Mouse (Mus musculus) kidney, embryonic 15.5 days (tissue): ENCODE measurements at regions not wholly inside any gene's neighbourhood (a gene's known extent, or its start where the extent isn't known, plus 50 kb on each side); places are given as distances from the start of the nearest gene placed in this dataset.

ENCODE experiments used
- ATAC-seq: fragments of 200-750 bp; cut with Nextera tagmentation; replicated peaks from 2 replicates; pipeline ENCODE4 v1.8.0; 2017; ENCODE audit warnings: moderate TSS enrichment; ENCODE audit not compliant: low FRiP score
- H3K27ac ChIP-seq: fragments of 300-500 bp; sonication (generic); 2 replicates; pipeline ENCODE4 v1.5.1; 2015; ENCODE audit warnings: mild to moderate bottlenecking, inconsistent platforms
- H3K27me3 ChIP-seq: fragments of 300-500 bp; sonication (generic); 2 replicates; pipeline ENCODE4 v1.6.1; 2015; ENCODE audit warnings: inconsistent platforms
- H3K36me3 ChIP-seq: fragments of 300-500 bp; sonication (generic); 2 replicates; pipeline ENCODE4 v1.6.1; 2015; ENCODE audit warnings: inconsistent platforms
- H3K4me1 ChIP-seq: fragments of 300-500 bp; sonication (generic); 2 replicates; pipeline ENCODE4 v1.6.1; 2015; ENCODE audit warnings: inconsistent platforms
- H3K4me2 ChIP-seq: fragments of 300-500 bp; sonication (generic); 2 replicates; pipeline ENCODE4 v1.6.1; 2015; ENCODE audit warnings: moderate library complexity, mild to moderate bottlenecking, inconsistent platforms
- H3K4me3 ChIP-seq: fragments of 300-500 bp; sonication (generic); replicated peaks from 2 replicates; pipeline ENCODE4 v1.5.1; 2015; ENCODE audit warnings: mild to moderate bottlenecking, inconsistent platforms
- H3K9ac ChIP-seq: fragments of 300-500 bp; sonication (generic); 2 replicates; pipeline ENCODE4 v1.6.1; 2015; ENCODE audit warnings: mild to moderate bottlenecking, inconsistent platforms
- H3K9me3 ChIP-seq: fragments of 300-500 bp; sonication (generic); replicated peaks from 2 replicates; pipeline ENCODE4 v1.6.1; 2016; ENCODE audit warnings: inconsistent platforms
- WGBS: fragments of 180-500 bp; shearing (Covaris S2); methylation state at CpG from one replicate; pipeline ENCODE4 v1.1.7; 2015; ENCODE audit warnings: mixed read lengths; 5-methylcytosine and 5-hydroxymethylcytosine counted together

DNA sequence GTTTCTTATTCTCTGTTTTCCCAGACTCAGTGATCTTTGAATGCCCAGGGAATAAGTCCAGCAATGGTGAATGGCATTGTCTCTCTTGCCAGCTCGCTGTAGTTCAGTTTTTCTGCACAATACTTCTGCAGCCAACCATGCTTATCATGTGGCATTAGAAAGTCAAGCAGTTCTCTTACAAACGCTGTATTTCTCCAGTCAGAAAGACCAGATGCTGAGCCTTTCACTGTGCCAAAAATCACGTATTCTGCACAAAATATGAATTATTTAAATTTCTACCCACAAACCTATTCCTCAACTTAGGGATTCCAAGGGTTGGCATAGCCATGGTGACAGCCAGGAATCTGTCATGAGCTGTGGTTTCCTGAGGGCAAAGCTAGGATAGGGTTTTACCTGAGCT lies 95.0 kb upstream of the 1700025G04Rik start:
- H3K27me3 ChIP-seq, result no peaks in the 10 kb centered on the region
- H3K9me3 ChIP-seq, result no peaks in the 10 kb centered on the region
- no peaks in the 10 kb centered on the region for H3K36me3 ChIP-seq
- no peak overlapping the region for H3K9ac ChIP-seq
- no peak overlapping the region for H3K4me2 ChIP-seq
- no peak for ATAC-seq
- no peak overlapping the region for H3K4me3 ChIP-seq
- 85% methylated on average over 3 of the region's 3 CpGs for WGBS
- H3K27ac ChIP-seq, result no peak overlapping the region
- H3K4me1 ChIP-seq, result no peaks in the 10 kb centered on the region

DNA sequence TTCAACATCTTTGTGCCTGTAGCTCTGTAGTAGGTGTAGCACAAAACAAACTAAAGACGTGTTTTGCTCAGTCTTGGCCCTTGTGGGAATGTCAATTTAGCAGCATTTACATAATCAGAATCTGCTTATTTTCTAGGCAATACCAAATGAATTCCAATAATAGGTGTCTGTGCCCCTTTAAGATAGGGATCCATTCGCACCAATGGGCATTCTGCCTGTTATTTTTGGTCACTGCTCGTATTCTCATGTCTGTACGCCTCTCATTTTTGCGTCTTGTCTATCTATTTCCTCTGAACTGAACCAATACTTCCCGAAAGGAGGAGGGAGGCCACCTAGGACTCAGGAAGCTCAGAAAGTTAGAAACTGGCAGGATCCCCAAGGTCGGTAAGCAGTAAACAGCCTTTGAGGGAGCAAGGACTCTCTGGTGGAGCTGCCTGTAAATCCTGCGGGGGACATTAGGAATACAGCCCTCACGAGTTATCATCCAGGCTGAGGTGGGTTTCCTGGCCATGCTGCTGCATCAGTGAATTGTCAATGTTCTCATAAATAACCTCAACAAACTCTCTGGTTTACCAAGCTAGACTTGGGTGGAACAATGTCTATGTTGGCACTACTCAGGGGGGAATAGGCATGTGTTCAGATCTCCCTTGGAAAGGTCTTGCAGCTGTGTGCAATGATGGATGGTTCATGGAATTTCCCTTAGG lies 86.5 kb upstream of the 1700025G04Rik start:
- H3K27ac ChIP-seq, result no peak overlapping the region
- no peaks in the 10 kb centered on the region for H3K9me3 ChIP-seq
- ATAC-seq, result no peak
- 85% methylated on average over 9 of the region's 9 CpGs for WGBS
- no peak overlapping the region for H3K4me2 ChIP-seq
- H3K36me3 ChIP-seq, result no peaks in the 10 kb centered on the region
- H3K9ac ChIP-seq, result no peak overlapping the region
- H3K4me3 ChIP-seq, result no peak overlapping the region
- H3K4me1 ChIP-seq, result no peaks in the 10 kb centered on the region
- no peaks in the 10 kb centered on the region for H3K27me3 ChIP-seq

DNA sequence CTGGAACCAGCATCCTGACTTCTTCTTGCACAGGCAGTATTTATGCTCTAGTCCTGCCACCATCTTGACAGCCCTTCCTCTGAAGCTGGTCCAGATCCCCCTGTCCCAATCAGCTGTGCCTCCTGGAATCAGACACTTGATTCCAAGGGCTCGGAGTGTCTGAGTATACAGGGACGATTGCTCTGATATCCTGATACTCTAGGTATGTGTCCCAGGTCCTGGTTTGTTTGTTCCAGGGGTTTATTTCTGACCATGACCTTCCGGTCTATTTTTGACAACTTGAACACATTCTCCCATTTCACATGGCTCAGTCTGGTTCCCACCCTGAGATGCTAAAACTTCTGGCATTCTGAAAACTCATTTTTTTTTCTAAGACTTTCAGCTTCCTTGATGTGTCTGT lies 85.8 kb upstream of the 1700025G04Rik start:
- ATAC-seq, result no peak
- WGBS, result 86% methylated on average over 3 of the region's 3 CpGs
- Histone ChIP-seq H3K9me3 (no peaks in the 10 kb centered on the region), H3K4me1 (no peaks in the 10 kb centered on the region), H3K36me3 (no peaks in the 10 kb centered on the region), H3K4me3 (no peak overlapping the region), H3K9ac (no peak overlapping the region), H3K27me3 (no peaks in the 10 kb centered on the region), H3K27ac (no peak overlapping the region), H3K4me2 (no peak overlapping the region)

DNA sequence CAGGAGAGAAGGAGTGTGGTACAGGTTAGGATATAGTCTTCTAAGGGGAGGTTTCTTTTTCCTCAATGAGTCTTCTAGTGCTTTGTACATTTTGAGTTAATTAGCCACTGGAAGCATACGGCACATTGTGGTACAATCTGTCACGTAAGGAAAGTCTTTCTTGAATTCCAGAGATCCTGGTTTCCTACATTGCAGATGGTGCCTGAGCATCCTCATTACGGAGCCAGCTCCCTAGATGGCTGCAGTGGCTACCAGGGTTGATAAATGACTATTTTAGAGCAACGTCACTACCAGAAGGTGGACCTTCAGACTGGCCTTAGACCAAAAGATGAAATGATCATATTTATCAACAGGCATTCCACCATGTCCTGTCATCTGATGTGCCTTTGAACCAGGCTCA lies 84.5 kb upstream of the 1700025G04Rik start:
- Histone ChIP-seq H3K27me3 (no peaks in the 10 kb centered on the region), H3K9ac (no peak overlapping the region), H3K9me3 (no peaks in the 10 kb centered on the region), H3K4me1 (no peaks in the 10 kb centered on the region), H3K4me2 (no peak overlapping the region), H3K27ac (no peak overlapping the region), H3K4me3 (no peak overlapping the region), H3K36me3 (no peaks in the 10 kb centered on the region)
- ATAC-seq, result no peak
- WGBS, result 93% methylated on average over 4 of the region's 4 CpGs

DNA sequence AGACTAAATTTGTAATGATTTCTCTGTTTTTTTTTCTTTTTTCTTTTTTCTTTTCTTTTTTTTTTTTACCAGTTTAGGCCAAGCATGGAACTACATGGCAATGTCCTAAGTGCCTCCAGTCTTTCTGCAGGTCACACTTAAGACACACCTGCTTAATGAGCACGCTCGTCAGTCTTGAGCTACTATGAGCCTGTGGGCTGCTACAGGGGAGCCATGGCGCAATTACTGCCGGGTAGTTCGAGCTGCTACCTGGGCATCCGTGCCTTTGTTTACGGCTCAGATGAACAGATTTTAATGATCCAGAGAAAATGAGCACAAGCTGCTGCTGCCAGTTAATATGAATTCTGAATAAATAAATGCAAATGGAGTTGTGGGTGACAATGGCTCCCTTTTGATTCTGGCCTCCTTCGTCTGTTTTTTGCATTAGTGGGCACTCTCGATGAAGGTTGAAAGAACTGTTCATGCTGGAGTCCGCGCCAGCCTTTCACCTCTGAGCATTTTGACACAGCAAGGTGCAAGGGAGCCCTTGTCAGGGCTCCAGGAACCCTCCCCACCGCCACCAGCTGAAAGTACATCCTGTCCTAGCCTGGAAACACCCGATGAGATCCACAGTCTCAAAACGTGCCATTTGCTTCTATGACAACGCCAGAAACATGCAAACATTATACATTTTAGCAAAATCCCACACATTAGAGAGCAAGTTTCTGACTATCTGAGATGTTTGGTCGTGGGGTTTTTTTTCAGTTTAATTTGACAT lies 81.3 kb upstream of the 1700025G04Rik start:
- no peaks in the 10 kb centered on the region for H3K27me3 ChIP-seq
- H3K9me3 ChIP-seq, result no peaks in the 10 kb centered on the region
- H3K36me3 ChIP-seq, result no peaks in the 10 kb centered on the region
- no peak for ATAC-seq
- H3K27ac ChIP-seq, result no peak overlapping the region
- no peaks in the 10 kb centered on the region for H3K4me1 ChIP-seq
- 77% methylated on average over 16 of the region's 16 CpGs for WGBS
- no peak overlapping the region for H3K4me3 ChIP-seq
- H3K9ac ChIP-seq, result no peak overlapping the region
- no peak overlapping the region for H3K4me2 ChIP-seq

DNA sequence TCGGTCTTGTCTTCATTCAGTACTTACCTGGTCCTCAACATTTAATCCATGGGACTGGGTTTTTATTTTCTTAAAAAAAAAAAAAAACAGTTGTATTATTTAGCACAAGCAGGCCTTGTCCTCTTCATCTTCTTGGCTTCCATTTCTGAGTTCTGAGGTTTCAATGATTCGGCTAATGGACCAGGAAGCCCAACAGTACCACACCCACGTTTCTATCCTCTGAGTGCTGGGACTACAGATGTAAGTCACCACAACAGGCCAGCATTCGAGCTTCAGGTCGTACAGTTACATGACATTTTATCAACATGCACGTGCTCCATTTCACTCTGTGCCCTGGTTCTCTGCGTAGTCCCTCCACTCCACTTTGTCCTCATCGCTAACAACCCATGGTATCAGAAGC lies 80.7 kb upstream of the 1700025G04Rik start:
- 86% methylated on average over 8 of the region's 8 CpGs for WGBS
- no peaks in the 10 kb centered on the region for H3K36me3 ChIP-seq
- no peak for ATAC-seq

DNA sequence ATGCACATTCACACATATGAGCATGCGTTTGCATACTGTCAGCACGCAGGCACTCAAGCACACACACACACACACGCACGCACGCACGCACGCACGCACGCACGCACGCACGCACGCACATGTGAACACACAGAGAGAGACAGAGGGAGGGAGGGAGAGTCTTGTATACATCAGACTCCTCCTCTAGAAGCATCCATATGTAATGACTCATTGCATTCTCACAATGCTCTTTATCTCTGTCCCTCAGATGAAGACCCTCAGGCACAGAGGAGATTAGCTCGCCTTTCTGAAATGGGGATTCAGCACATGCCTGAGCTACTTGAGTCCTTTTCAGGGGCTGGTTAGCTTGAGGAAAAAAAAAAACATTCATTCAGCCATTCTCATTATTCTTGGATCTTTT lies 79.6 kb upstream of the 1700025G04Rik start:
- Histone ChIP-seq H3K36me3 (no peaks in the 10 kb centered on the region), H3K4me2 (no peak overlapping the region), H3K27ac (no peak overlapping the region), H3K27me3 (no peaks in the 10 kb centered on the region), H3K4me3 (no peak overlapping the region), H3K4me1 (0 out of 2 replicates have a peak, but pooled peaks cover 3% of the 10 kb centered on the region), H3K9ac (no peak overlapping the region), H3K9me3 (no peaks in the 10 kb centered on the region)
- ATAC-seq, result no peak
- 93% methylated on average over 14 of the region's 14 CpGs for WGBS

More for the DNA sequence above, 80.7 kb upstream of the 1700025G04Rik start:
- H3K27me3 ChIP-seq, result no peaks in the 10 kb centered on the region
- H3K4me1 ChIP-seq, result no peaks in the 10 kb centered on the region
- H3K9me3 ChIP-seq, result no peaks in the 10 kb centered on the region
- no peak overlapping the region for H3K4me3 ChIP-seq
- no peak overlapping the region for H3K4me2 ChIP-seq
- H3K9ac ChIP-seq, result no peak overlapping the region
- H3K27ac ChIP-seq, result no peak overlapping the region

DNA sequence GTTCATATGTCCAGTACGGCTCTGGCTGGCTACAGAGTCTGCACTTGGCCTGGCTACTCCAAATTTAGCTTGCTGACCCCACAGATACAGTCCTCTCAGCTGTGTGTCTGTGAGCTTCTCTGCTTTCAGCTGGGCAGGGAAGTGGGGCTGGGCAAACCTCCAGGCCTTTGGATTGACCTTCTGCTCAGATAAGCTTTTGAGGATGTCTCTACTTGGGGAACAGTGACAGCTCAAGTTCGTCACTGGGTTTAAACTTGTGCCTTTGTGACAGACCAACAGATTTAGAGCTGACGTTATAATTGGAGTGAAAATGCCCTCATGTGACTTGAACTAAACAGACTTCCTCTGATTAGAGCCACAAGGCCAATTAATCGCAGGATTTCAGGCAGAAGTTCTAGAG lies 78.4 kb upstream of the 1700025G04Rik start:
- H3K27me3 ChIP-seq, result no peaks in the 10 kb centered on the region
- 59% methylated on average over 4 of the region's 4 CpGs for WGBS
- no peak overlapping the region for H3K27ac ChIP-seq
- 0 out of 2 replicates have a peak, but pooled peaks cover 3% of the 10 kb centered on the region for H3K4me1 ChIP-seq
- H3K9me3 ChIP-seq, result no peaks in the 10 kb centered on the region
- no peak overlapping the region for H3K9ac ChIP-seq
- H3K4me3 ChIP-seq, result no peak overlapping the region
- ATAC-seq, result no peak
- no peaks in the 10 kb centered on the region for H3K36me3 ChIP-seq
- H3K4me2 ChIP-seq, result no peak overlapping the region

DNA sequence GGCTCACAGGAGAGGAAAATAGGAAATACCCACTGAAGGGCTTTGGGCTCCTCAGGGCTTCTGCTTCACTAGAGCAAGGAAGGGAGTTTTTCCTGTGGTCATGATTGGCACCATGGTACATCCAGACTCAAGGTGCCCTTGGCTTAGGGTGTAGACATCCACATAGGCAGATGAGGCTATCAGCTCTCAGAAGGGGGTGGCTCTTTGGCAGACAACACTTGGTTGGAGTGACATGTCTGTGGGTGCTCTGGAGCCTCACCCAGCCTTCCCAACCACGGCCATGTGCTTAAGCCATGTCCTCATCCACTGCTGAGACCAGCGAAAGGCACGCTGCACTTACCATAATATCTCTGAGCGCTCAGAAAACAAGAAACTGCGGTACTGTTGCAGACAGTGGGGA lies 77.8 kb upstream of the 1700025G04Rik start:
- H3K27ac ChIP-seq, result no peak overlapping the region
- H3K9ac ChIP-seq, result no peak overlapping the region
- H3K4me2 ChIP-seq, result no peak overlapping the region
- H3K27me3 ChIP-seq, result no peaks in the 10 kb centered on the region
- 0 out of 2 replicates have a peak, but pooled peaks cover 3% of the 10 kb centered on the region for H3K4me1 ChIP-seq
- no peak for ATAC-seq
- no peaks in the 10 kb centered on the region for H3K36me3 ChIP-seq
- no peak overlapping the region for H3K4me3 ChIP-seq
- WGBS, result 87% methylated on average over 5 of the region's 5 CpGs
- no peaks in the 10 kb centered on the region for H3K9me3 ChIP-seq

DNA sequence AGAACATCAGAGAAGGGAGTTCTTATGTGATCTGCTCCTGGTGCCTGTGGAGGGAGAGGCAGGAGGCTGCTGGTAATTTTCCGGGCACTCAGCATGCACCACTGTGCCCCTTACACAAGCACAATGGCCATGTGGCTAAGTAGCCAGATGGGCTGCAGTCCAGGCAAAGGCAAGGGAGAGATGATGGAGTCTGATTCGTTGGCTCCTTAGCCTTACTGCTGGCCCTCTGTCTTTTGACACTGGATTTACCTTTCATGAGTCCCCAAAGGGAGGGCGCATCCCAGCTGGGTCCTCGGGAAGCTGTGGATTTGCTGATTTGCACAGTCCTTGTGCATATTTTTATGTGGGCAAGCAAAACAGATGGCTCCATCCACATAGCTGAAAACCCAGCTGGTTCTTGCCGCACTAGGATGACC lies 75.6 kb upstream of the 1700025G04Rik start:
- H3K27ac ChIP-seq, result no peak overlapping the region
- no peaks in the 10 kb centered on the region for H3K9me3 ChIP-seq
- H3K4me3 ChIP-seq, result no peak overlapping the region
- no peaks in the 10 kb centered on the region for H3K27me3 ChIP-seq
- H3K9ac ChIP-seq, result no peak overlapping the region
- no peak for ATAC-seq
- H3K36me3 ChIP-seq, result no peaks in the 10 kb centered on the region
- WGBS, result 71% methylated on average over 5 of the region's 5 CpGs
- 0 out of 2 replicates have a peak, but pooled peaks cover 3% of the 10 kb centered on the region for H3K4me1 ChIP-seq
- no peak overlapping the region for H3K4me2 ChIP-seq

DNA sequence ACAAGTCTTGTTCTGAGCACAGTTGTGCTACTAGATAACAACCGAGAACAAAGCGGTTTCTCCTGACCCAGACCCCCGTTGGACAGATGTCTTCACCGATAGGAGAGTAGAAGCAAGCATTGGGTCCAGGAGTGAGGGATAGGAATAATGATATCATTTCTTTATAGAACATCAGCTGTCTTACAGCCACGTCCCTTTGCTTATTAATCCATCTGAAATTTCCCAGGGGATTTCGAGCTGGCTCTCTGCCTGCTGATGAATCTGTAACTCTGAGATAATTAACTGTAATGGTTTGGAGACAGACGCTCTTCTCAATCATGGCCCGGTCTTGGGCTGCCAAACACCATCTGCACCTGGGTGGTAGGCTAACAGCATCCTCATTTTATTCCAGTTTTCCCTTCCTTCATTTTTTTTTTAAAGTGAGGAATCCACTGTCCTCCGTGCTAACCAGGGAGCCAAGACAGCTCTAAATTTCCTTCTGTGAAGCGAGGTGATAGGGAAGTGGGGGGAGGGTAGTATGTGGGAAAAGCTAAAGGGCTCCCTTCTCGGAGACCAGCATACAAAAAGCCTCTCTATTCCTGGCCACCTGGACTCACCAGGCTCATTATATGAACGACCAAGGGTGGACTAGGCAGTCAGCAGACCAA lies 75.0 kb upstream of the 1700025G04Rik start:
- Histone ChIP-seq H3K4me3 (no peak overlapping the region), H3K4me1 (0 out of 2 replicates have a peak, but pooled peaks cover 3% of the 10 kb centered on the region), H3K27ac (no peak overlapping the region), H3K4me2 (no peak overlapping the region), H3K27me3 (no peaks in the 10 kb centered on the region), H3K36me3 (no peaks in the 10 kb centered on the region), H3K9ac (no peak overlapping the region), H3K9me3 (no peaks in the 10 kb centered on the region)
- WGBS, result 60% methylated on average over 12 of the region's 12 CpGs
- ATAC-seq, result no peak

DNA sequence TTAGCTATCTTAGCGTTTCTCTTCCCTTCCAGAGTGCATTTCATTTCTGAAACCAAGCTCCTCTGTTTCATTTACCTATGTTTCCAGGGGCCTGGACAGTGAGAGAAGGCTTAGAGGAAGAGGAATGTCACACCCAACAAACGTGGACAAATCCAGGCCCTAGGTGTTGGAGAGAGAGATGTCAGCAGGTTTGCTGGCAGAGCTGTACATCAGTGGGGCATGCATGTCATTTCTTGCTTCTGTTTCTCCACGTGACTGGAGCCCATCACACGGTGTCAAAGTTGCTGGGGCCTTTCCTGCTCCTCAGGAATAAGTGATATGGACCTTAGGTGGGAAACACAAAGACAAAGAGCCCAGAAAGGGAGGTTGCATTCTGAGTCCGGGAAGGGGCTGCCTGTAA lies 74.3 kb upstream of the 1700025G04Rik start:
- Histone ChIP-seq H3K9ac (no peak overlapping the region), H3K4me1 (0 out of 2 replicates have a peak, but pooled peaks cover 3% of the 10 kb centered on the region), H3K4me3 (no peak overlapping the region), H3K36me3 (no peaks in the 10 kb centered on the region), H3K27ac (no peak overlapping the region), H3K9me3 (no peaks in the 10 kb centered on the region), H3K27me3 (no peaks in the 10 kb centered on the region), H3K4me2 (no peak overlapping the region)
- ATAC-seq, result no peak
- WGBS, result 81% methylated on average over 5 of the region's 5 CpGs
